Mouse (Mus musculus) C2C12 (cell line): ENCODE measurements around the gene Cmpk2. TPM values are rescaled to one million over a fixed set of nuclear protein-coding genes. Genes with fewer than 3 reads are reported as not detected.
A peak's percentile ranks its signal among the peaks of the same experiment; 100 is the strongest.
"Not testable (repeated sequence)": the region's sequence is repeated elsewhere in the genome, so short reads cannot be mapped to it uniquely, and the experiment has no call there.

ENCODE experiments used
- H3K27me3 ChIP-seq: one replicate; pipeline ENCODE4 v1.6.1; 2011; ENCODE audit not compliant: control insufficient read depth, insufficient read depth, insufficient read length
- H3K36me3 ChIP-seq: one replicate; pipeline ENCODE4 v1.6.1; 2011; ENCODE audit not compliant: control insufficient read depth, insufficient read depth
- H3K4me3 ChIP-seq: one replicate; pipeline ENCODE4 v1.5.1; 2011; ENCODE audit warnings: mild to moderate bottlenecking, control low read depth; ENCODE audit not compliant: poor library complexity, insufficient read depth, severe bottlenecking
- H3K79me2 ChIP-seq: one replicate; pipeline ENCODE4 v1.6.1; 2011; ENCODE audit not compliant: control insufficient read depth, insufficient read depth
- H3K79me3 ChIP-seq: one replicate; pipeline ENCODE4 v1.6.1; 2011; ENCODE audit warnings: low read depth, control low read depth
- H3ac ChIP-seq: one replicate; pipeline ENCODE3; 2011; ENCODE audit warnings: low read depth; ENCODE audit not compliant: control insufficient read depth, insufficient read length
- CEBPB ChIP-seq: IDR thresholded peaks from one replicate; pipeline ENCODE4 v1.6.1; 2011; ENCODE audit warnings: low read depth, mild to moderate bottlenecking, control low read depth, moderate library complexity
- CTCF ChIP-seq: IDR thresholded peaks from one replicate; pipeline ENCODE4 v1.5.1; 2011; ENCODE audit not compliant: control insufficient read depth, insufficient read depth, insufficient read length
- FOSL1 ChIP-seq: IDR thresholded peaks from one replicate; pipeline ENCODE4 v1.8.0; 2011; ENCODE audit warnings: mild to moderate bottlenecking, low read length; ENCODE audit not compliant: poor library complexity, insufficient read depth, severe bottlenecking
- MAX ChIP-seq: IDR thresholded peaks from one replicate; pipeline ENCODE4 v1.6.1; 2011; ENCODE audit warnings: mild to moderate bottlenecking, control low read depth
- MYOD1 ChIP-seq: IDR thresholded peaks from one replicate; pipeline ENCODE4 v1.6.1; 2011; ENCODE audit warnings: low read depth; ENCODE audit not compliant: control insufficient read depth, insufficient read length
- MYOG ChIP-seq: IDR thresholded peaks from one replicate; pipeline ENCODE4 v1.6.1; 2011; ENCODE audit not compliant: control insufficient read depth, insufficient read length; ENCODE audit errors: extremely low read depth
- USF1 ChIP-seq: IDR thresholded peaks from one replicate; pipeline ENCODE4 v1.6.1; 2011; ENCODE audit warnings: low read depth, mild to moderate bottlenecking, control low read depth, moderate library complexity
- long read RNA-seq, 2 experiments: library from polyadenylated mRNA; unstranded; transcript quantifications; one replicate each; pipeline ENCODE4 v2.0.0; 2019 to 2020
- polyA plus RNA-seq: library from polyadenylated mRNA; unstranded; fragments of >200 nt; fragmentation: generic; extraction: Trizol; gene quantifications from one replicate; pipeline ENCODE4 v1.2.1, GENCODE M21; 2012; ENCODE audit warnings: missing spikeins

Cmpk2 gene
- polyA plus RNA-seq, result 0.02 TPM
- long read RNA-seq, experiment 1, result 0 reads
- long read RNA-seq, experiment 2, result 0 reads

DNA sequence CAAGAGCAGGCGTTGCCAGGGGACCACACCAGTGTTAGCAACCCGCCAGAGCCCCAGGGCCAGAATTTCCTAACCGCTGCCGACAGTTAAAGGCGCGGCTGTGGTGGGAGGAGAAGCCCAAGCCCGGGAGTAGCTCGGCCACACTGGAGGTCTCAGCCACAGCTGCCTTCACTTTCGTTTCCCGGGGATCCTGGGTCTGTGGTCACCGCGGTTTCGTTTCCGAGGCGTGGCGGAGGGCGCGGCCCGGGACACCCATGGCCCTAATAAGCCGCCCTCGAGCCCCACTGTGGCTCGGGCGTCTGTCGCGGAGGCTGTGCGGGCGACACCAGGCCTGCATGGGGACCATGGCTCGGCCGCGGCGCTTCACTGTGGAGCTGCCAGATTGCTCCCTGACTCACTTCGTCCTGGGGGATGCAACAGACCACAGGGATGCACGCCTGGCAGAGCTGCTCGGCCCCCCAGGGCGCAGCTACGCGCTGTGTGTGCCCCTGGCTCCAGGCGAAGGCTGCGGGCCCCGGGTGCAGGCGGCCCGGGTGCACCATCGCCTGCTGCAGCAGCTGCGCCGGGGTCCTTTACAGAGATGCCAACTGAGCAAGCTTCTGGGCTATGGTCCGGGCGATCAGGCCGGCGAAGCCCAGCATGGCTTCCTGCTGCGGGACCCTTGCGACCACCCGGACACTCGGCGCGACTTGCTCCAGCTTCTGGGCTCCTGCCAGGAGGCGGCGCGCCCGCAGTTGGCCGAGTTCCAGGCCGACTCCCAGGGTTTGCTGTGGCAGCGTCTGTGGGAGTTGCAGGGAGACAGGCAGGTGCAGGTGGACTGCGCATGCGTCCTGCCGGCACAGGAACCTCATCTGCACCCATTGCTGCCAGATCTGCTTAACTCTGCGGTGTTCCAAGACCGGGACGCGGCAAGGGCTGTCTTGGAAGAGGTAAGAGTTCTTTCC, at the start of gene Cmpk2:
Cmpk2 (plus strand) TSS at position 107 of the 944 bp plus-strand sequence.
- H3K79me3 ChIP-seq, result no peaks in the 10 kb centered on the region
- no peaks in the 10 kb centered on the region for H3K27me3 ChIP-seq
- no peaks in the 10 kb centered on the region for H3K79me2 ChIP-seq
- peak within 1 kb of the TSS; percentile 72 for H3ac ChIP-seq
- no peaks in the 10 kb centered on the region for H3K36me3 ChIP-seq
- no peak within 1 kb of the TSS for H3K4me3 ChIP-seq
- TF ChIP-seq CEBPB, result no peak
- no peak for TF ChIP-seq MYOG
- no peak for TF ChIP-seq FOSL1
- no peak for TF ChIP-seq MYOD1
- no peak for TF ChIP-seq CTCF
- no peak for TF ChIP-seq MAX
- TF ChIP-seq USF1, result no peak

DNA sequence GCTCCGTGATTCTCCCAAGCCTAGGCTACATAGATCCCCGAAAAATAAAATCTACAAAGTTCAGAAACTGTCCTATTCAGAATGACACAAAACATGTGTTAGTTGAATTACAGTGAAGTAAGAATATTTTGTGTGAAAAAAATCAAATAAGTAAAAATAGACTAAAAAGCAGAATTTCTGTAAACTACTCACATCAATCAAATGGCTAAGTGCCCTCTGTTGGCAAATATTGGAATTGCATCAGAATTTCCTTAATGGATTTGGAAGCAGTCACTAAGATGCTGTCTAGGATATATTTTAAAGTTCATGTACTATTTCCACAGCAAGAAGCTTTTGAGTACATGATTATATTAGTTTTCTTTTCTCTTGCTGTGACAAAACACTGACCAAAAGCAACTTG, 44.2 kb upstream of the Cmpk2 start:
- Histone ChIP-seq H3K79me2 (no peaks in the 10 kb centered on the region), H3K79me3 (no peaks in the 10 kb centered on the region), H3K36me3 (no peaks in the 10 kb centered on the region), H3ac (no peak overlapping the region), H3K27me3 (no peaks in the 10 kb centered on the region), H3K4me3 (no peak overlapping the region)
- TF ChIP-seq CTCF (no peak), MYOG (no peak), MYOD1 (no peak), CEBPB (no peak), MAX (no peak), FOSL1 (no peak), USF1 (no peak)

DNA sequence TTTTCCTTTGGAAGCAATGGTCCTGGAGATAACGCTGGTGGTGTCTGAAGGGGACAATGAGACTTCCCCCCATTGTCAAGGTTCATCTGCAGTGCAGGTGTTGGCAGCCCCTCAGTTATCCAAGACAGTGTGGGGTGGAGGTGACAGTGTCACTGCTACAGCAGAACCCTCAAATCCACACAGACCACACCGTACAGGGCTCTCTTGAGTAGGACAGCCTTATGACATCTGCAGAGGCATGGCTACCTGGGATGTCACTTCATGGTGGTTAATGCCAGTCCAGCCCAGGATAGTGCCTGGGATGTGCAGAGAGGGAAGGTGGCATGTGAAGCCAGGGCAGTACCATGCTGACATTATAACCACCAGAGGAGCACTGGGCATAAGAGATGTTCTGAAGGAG, 40.2 kb upstream of the Cmpk2 start:
- H3ac ChIP-seq, H3K36me3 ChIP-seq: not testable (repeated sequence)

DNA sequence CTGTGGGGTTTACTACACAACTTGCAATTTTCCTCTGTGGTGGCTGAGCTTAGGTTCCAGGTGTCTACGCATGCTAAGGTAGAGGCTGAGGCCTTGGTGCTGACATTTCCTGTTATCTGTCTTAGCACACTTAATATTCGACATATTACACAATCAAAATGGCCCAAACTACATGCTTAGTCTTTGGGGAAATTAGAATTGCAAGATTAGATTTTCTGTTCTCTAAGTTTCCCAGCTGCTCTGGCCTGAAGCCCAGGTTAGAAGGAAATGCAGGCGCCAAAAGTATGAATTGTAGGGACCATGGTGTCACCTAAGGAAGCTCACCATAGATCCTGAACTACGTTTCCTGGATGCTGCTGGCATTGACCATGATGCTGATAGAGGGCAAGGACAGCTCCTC, 32.7 kb upstream of the Cmpk2 start:
- no peak for TF ChIP-seq CTCF
- no peak for TF ChIP-seq CEBPB
- H3K36me3 ChIP-seq, result no peaks in the 10 kb centered on the region

More for the DNA sequence above, 40.2 kb upstream of the Cmpk2 start:
- not testable (repeated sequence) for H3K79me2 ChIP-seq, H3K27me3 ChIP-seq, H3K4me3 ChIP-seq, H3K79me3 ChIP-seq

DNA sequence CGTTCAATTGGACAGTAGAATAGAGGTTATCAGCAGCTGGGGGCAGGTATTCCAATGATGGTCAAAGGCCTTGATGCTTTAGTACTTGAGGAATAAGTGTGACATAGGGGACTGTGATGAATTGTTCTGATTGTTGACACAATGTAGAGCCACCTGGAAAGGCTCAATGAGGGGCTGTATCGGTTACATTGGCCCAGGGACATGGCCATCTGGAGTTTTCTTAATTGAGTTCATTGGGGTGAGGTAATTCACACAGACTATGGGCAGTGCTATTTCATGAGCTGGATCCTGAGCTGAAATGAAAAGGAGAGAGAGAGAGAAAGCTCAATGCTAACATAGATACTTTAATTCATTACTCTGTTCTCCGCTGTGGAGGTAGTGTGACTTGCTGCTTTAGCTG, 31.1 kb upstream of the Cmpk2 start:
- Histone ChIP-seq H3K27me3 (no peaks in the 10 kb centered on the region), H3K79me2 (no peaks in the 10 kb centered on the region), H3ac (no peak overlapping the region), H3K79me3 (no peaks in the 10 kb centered on the region), H3K36me3 (no peaks in the 10 kb centered on the region), H3K4me3 (no peak overlapping the region)
- TF ChIP-seq MYOD1 (no peak), USF1 (no peak), MYOG (no peak), CEBPB (no peak), FOSL1 (no peak), CTCF (no peak), MAX (no peak)

More for the DNA sequence above, 32.7 kb upstream of the Cmpk2 start:
- H3K4me3 ChIP-seq, result no peak overlapping the region
- H3K79me3 ChIP-seq, result no peaks in the 10 kb centered on the region
- no peaks in the 10 kb centered on the region for H3K79me2 ChIP-seq
- H3ac ChIP-seq, result no peak overlapping the region
- no peaks in the 10 kb centered on the region for H3K27me3 ChIP-seq

DNA sequence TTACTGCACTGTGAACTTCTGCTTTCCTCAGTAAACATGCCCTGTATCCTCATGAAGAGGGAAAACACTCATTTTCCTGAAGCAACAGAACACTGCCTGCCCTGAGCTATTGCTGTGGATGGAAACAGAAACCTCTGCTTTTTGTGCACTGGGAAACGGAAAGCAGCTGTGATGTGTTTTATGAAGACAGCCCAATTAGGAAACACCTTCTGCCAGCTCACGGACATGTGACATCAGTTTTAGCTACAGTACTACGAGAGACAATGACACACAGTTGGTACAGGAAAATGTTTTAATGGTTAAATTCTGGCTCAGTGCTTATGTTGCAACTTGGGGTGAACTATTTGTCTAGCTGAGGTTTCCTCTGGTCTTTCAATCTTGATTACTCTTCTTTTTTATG, 29.6 kb upstream of the Cmpk2 start:
- Histone ChIP-seq H3K27me3 (no peaks in the 10 kb centered on the region), H3ac (no peak overlapping the region), H3K4me3 (no peak overlapping the region), H3K79me3 (no peaks in the 10 kb centered on the region), H3K79me2 (no peaks in the 10 kb centered on the region), H3K36me3 (no peaks in the 10 kb centered on the region)
- TF ChIP-seq MYOG, result no peak
- TF ChIP-seq CEBPB, result no peak
- TF ChIP-seq FOSL1, result no peak
- no peak for TF ChIP-seq MYOD1
- TF ChIP-seq USF1, result no peak
- no peak for TF ChIP-seq CTCF
- no peak for TF ChIP-seq MAX
